Mouse (Mus musculus): ENCODE measurements around the gene Ttc41. TPM values are rescaled to one million over a fixed set of nuclear protein-coding genes. Genes with fewer than 3 reads are reported as not detected.

Ttc41 gene
- polyA plus RNA-seq, 1 experiment = 0.47 TPM

- 88% methylated on average over 6 of the region's 6 CpGs for WGBS
These were observed 118.5 kb downstream of the Ttc41 start for GRCm38 (mm10) chr10:86824093-86824492.

DNA sequence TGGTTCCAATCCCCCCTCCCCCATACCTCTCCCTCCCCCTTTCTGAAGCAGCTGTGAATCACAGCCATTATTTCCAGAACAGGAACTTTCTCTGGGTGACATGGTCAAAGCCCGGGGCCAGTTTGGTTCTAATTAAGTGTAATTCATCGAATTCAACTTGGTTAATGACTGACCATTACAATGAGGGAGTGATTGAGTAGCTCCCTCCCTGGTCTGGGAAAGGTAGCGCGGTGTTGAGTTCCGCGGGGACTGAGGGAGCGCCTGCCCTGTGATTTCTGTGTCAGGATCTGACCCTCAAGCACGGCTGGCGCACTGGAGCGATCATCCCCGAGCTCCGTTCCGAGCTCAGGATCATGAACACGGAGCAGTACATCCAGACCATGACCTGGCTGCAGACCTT is 119.3 kb downstream of the Ttc41 start:
- Histone ChIP-seq H3K36me3 (ENCODE audit: control insufficient read depth, insufficient read depth, low read length) (peaks cover 2% of the 10 kb centered on the region), H3K4me1 (ENCODE audit: control insufficient read depth, insufficient read depth, insufficient read length, low read length) (no peaks in the 10 kb centered on the region), H3K27ac (ENCODE audit: insufficient read depth, low read depth, low read length) (no peak overlapping the region), H3K27me3 (ENCODE audit: control insufficient read depth, insufficient read depth, low read length) (no peaks in the 10 kb centered on the region), H3K4me3 (ENCODE audit: low read depth, low read length) (no peak overlapping the region)
- TF ChIP-seq POLR2A (IDR thresholded peaks at IDR 0.05; ENCODE audit: low read depth, low read length) (no peak), CTCF (IDR thresholded peaks at IDR 0.05; ENCODE audit: extremely low read depth, insufficient read length, insufficient replicate concordance, low read depth, low read length) (no peak)
- 90% methylated on average over 14 of the region's 14 CpGs for WGBS

More at GRCm38 (mm10) chr10:86824093-86824492, 118.5 kb downstream of the Ttc41 start:
- Histone ChIP-seq H3K4me1 (ENCODE audit: control insufficient read depth, insufficient read depth, insufficient read length, low read length) (no peaks in the 10 kb centered on the region), H3K27ac (ENCODE audit: insufficient read depth, low read depth, low read length) (no peak overlapping the region), H3K36me3 (ENCODE audit: control insufficient read depth, insufficient read depth, low read length) (peaks cover 2% of the 10 kb centered on the region), H3K4me3 (ENCODE audit: low read depth, low read length) (no peak overlapping the region), H3K27me3 (ENCODE audit: control insufficient read depth, insufficient read depth, low read length) (no peaks in the 10 kb centered on the region)
- no peak for TF ChIP-seq POLR2A (IDR thresholded peaks at IDR 0.05; ENCODE audit: low read depth, low read length)
- no peak for TF ChIP-seq CTCF (IDR thresholded peaks at IDR 0.05; ENCODE audit: extremely low read depth, insufficient read length, insufficient replicate concordance, low read depth, low read length)

GRCm38 (mm10) chr10:86825871-86826522 is 120.4 kb downstream of the Ttc41 start:
- no peak overlapping the region for H3K27ac ChIP-seq (ENCODE audit: insufficient read depth, low read depth, low read length)
- H3K27me3 ChIP-seq (ENCODE audit: control insufficient read depth, insufficient read depth, low read length) = no peaks in the 10 kb centered on the region
- peaks cover 2% of the 10 kb centered on the region; the same call in 1 of the 2 replicates for H3K36me3 ChIP-seq (ENCODE audit: control insufficient read depth, insufficient read depth, low read length)
- WGBS = 82% methylated on average over 10 of the region's 10 CpGs
- H3K4me1 ChIP-seq (ENCODE audit: control insufficient read depth, insufficient read depth, insufficient read length, low read length) = no peaks in the 10 kb centered on the region
- no peak for TF ChIP-seq CTCF (IDR thresholded peaks at IDR 0.05; ENCODE audit: extremely low read depth, insufficient read length, insufficient replicate concordance, low read depth, low read length)
- TF ChIP-seq POLR2A (IDR thresholded peaks at IDR 0.05; ENCODE audit: low read depth, low read length) = no peak
- H3K4me3 ChIP-seq (ENCODE audit: low read depth, low read length) = no peak overlapping the region

Other genes with a start within 250 kb of the Ttc41 start
- 0.75 TPM in 2 replicates for gene Syn3, start 206.9 kb upstream of the Ttc41 start, polyA plus RNA-seq (2012; rRNA removed)
- 9.1 and 15.1 TPM in 2 replicates for gene Hsp90b1, start 302 bp upstream of the Ttc41 start, polyA plus RNA-seq (2012; rRNA removed)
- not detected in 2 replicates for gene Gm49358, start 58.2 kb downstream of the Ttc41 start, polyA plus RNA-seq (2012; rRNA removed)
- gene Nt5dc3, start 73.2 kb downstream of the Ttc41 start, polyA plus RNA-seq (2012; rRNA removed) = 1.8 and 2.3 TPM in 2 replicates

All from small intestine, adult 2 months (tissue).